Mouse (Mus musculus): ENCODE measurements around the gene Ak1.

Gene Ak1

GRCm38 (mm10) chr2:32621517-32621859 is at the start of gene Ak1:
Ak1 (plus strand) TSS chr2:32621758.
- no peak for DNase-seq

GRCm38 (mm10) chr2:32572196-32572595 is 49.4 kb upstream of the Ak1 start:
- no peak for DNase-seq

DNA sequence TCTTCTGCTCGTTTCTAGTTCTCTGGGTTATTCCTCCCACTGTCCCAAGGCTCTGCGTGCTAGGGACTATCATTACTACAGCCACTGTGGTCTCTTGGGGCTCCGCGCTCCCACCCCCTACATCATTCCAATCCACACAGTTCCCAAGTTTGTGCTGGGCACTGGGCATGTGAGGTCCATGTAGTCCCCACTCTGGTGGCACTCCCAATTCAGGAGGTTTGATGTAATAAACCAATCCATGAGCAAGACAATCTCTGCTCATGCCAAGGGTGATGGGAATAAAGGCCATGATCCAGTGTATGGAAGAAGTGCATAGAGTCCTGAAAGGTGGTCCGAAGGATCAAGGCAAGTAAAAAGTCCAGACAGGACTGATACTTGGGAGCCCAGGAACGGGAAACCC is 47.1 kb upstream of the Ak1 start, which contains the start of gene Pip5kl1:
Pip5kl1 (plus strand) TSS at position 301 of the 400 bp plus-strand sequence.
- DNase-seq, result no peak

GRCm38 (mm10) chr2:32574901-32575585 is 46.5 kb upstream of the Ak1 start:
- DNase-seq, result peak; percentile 77

GRCm38 (mm10) chr2:32575586-32576160 is 45.9 kb upstream of the Ak1 start, which contains the start of gene 9430097D07Rik:
9430097D07Rik (minus strand) TSS chr2:32575684.
- DNase-seq, result peak; percentile 75

DNA sequence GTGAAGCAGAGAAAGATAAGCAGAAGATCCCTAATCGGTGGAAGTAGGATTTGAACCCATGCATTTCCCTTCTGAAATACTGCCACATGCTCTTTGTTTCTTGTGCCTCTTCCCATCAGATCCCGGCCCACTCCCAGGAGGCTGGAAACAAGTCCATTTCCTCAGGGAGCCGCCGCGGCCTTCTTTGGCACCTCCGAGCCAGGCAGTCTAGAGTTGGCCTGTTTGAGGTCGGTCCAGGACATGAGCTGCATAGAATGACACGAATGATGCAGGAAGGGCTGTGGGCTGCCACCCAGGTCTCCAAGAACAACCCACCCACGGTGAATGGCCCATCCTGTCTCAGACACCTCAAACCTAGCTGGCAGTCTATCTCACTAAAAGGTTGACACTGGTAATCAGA is 45.0 kb upstream of the Ak1 start:
- DNase-seq, result no peak

GRCm38 (mm10) chr2:32578146-32579046 is 43.2 kb upstream of the Ak1 start:
- no peak for DNase-seq

GRCm38 (mm10) chr2:32581450-32582095 is 40.0 kb upstream of the Ak1 start:
- peak; percentile 71 for DNase-seq

- peak; percentile 81 for DNase-seq
These were observed 38.4 kb upstream of the Ak1 start for GRCm38 (mm10) chr2:32582830-32583799.

DNA sequence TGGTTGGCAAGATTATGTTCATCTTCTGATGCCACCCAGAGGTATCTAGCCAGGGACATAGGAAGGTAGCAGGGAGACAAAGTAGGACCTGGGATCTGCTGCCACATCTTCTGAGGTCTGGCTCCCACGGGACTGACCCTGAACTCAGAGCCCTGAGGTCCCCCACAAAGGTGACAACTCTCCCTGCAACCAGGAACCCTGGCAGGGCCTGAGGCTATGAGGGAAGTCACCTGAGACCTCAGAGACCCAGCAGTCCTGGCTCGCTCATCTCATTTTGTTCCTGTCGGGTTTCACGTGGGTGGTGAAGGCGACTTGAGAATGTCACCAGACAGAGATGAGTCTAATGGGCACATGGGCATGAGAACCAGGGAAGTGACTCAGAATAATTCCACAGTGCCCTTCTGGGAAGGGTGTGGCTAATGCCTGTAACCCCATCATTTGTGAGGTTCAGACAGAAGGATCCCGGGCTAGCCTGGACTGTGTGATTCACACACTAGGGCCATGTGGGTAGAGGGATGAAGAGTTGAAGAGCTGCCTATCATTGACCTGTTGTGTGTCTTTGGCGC is 36.3 kb upstream of the Ak1 start:
- no peak for DNase-seq

DNA sequence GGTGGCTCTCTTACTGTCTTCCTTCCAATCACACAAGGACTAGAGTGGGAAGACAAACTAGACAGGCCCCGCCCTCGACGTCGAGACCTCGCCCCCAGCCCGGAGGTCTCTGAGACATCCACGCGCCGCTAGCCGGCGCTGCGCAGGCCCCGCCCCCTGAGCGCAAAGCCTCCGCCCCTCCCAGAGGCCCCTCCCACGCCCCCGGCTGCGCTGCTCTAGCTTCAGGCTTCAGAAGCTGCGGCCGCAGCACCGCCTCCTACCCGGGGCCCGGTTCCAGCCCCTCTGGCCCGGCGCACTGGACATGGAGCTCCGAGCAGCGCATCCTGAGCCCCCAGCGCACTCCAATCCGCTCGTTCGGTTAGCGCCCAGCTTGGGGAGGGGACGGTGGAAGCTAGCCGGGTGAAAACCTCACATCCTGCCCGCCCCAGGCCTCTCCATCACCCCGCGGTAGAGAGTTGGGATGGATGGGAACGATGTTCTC is 34.6 kb upstream of the Ak1 start, which contains the start of gene St6galnac4:
St6galnac4 (plus strand) TSS at position 225 of the 481 bp plus-strand sequence.
- peak; percentile 89 for DNase-seq

DNA sequence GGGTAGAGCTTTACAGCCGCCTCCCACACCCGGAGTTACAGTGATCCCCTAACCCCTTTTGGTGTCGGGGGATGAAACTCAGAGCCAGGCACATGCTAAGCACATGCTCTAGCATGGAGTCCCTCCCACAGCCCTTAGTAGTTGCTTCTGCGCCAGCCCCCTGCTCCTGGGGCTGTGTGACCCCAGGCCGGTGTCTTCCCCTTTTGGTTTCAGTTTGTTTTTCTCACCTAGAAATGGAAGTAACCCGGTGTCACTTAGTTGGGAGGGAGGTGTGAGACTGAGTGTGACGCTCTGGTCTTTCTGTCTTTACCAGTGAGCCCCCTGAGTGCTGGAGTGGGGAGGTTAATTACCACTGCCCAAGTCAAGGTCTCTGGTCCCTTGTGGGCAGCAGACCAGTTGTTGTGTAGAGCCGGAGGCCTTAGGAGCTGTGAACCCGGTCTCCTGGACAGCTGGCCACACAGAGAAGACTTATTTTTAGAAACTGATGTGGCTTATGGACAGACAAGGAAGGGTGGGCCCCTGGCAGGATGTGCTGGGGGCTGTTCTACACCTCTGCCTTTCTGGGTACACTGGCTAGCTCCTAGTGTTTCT is 33.7 kb upstream of the Ak1 start:
- DNase-seq, result no peak

DNA sequence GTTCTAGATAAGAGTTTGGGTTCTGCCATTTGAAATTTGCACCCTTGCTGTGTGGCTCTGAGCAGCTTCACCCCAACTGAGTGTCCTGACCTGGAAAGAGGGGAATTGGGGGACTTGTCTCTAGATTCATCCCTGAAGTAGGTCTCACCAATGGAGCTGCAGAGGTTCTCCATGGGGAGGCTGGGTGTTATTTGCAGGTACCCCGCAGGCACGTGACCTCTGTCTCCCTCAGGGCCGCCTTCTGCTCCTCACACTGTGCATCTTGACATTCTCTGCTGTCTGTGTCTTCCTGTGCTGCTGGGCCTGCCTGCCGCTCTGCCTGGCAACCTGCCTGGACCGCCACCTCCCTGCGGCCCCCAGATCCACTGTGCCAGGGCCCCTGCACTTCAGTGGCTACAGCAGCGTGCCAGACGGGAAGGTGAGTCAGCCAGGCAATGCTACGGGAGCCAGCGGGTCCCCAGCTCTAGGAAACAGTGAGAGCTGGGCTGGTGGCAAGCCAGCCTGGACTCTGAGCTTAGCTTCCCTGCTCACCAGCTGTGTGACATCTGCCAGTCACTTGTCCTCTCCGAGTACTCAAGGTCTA is 32.3 kb upstream of the Ak1 start:
- peak; percentile 55 for DNase-seq

DNA sequence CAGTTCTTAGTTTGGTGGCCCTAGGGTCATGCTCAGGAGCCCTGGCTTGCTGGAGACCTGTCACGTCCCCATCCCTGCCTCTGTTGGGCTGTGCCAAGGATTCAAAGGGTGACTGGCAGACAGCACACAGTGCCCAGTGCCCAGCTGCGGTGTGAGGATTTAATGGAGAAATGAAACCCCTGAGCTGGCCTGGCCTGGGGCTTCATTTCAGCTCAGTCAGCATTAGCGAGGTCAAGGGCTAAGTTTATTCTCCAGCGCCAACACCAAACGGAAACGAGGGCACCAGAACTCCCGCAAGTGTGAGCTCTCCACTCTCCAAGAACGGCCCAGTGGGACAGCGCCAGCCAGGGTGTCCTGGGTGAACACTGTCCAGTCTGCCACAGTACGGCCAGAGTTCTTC is 31.3 kb upstream of the Ak1 start:
- DNase-seq, result no peak

- no peak for DNase-seq
These were observed 30.3 kb upstream of the Ak1 start for GRCm38 (mm10) chr2:32591249-32591648.

DNA sequence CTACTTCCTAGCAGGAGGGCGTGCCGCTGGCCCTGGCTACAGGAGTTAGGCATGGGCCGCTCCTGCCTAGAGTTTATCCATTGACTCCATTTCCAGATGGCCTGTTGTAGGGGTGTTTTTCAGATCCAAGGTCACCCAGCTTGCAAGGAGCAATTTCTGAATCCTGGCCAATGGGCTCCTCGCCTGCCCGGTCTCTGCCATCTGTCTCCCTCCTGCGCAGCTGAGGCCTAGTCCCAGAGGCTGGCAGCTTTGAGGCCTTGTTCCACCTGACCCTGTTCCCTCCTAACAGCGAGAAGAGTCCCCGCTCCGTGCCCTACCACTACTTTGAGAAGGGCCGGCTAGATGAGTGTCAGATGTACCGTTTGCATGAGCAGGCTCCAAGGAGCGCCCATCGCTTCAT is 24.8 kb upstream of the Ak1 start:
- DNase-seq, result no peak

- no peak for DNase-seq
These were observed 24.3 kb upstream of the Ak1 start for GRCm38 (mm10) chr2:32597248-32597647.

- no peak for DNase-seq
These were observed 23.9 kb upstream of the Ak1 start for GRCm38 (mm10) chr2:32597699-32598098.

DNA sequence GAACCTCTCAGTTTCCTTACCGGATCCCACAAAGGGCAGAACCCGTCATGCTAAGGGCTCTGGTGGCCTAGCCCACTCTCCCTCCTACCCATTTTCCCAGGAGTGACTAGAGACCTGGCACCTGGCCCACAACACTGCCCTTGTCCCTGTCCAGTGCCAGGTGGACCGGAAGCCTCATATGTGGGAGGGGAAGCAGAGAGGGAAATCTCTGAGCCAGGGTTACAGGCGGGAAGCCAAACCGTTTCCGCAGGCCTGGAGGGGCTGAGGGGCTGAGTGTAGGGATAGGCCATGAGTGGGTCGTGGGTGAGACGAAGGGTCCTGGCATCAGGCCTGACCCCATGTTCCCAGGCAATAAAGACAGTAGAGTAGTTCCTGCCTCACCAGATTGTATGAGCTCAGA is 23.1 kb upstream of the Ak1 start:
- DNase-seq, result no peak

- DNase-seq, result no peak
These were observed 22.1 kb upstream of the Ak1 start, which contains the start of gene St6galnac6 for GRCm38 (mm10) chr2:32599409-32599808. St6galnac6 (plus strand) TSS chr2:32599709.

Data from right cerebral cortex, postnatal 25 days (tissue).